Mouse (Mus musculus) liver, postnatal 0 days (tissue): ENCODE data around the gene Ifngr1.

Experiments used
- CTCF ChIP-seq: sonication (generic); IDR thresholded peaks from 2 replicates; pipeline ENCODE4 v1.5.1; 2016; ENCODE audit warnings: antibody characterized with exemption, low read depth
- EP300 ChIP-seq: IDR thresholded peaks from 2 replicates; pipeline ENCODE4 v1.6.1; 2016; ENCODE audit warnings: antibody characterized with exemption, low read depth, mild to moderate bottlenecking

GRCm38 (mm10) chr10:19570716-19571115, 21.0 kb upstream of the Ifngr1 start:
- TF ChIP-seq CTCF (no peak), EP300 (no peak)
